Mouse (Mus musculus) embryonic facial prominence, embryonic 11.5 days (tissue): Measurements from ENCODE around the gene Ckmt2. TPM values are rescaled to one million over a fixed set of nuclear protein-coding genes. Genes with fewer than 3 reads are reported as not detected.

Source experiments
- ATAC-seq: fragments of 200-750 bp; cut with Nextera tagmentation; replicated peaks from 2 replicates; pipeline ENCODE4 v1.8.0; 2017; ENCODE audit warnings: low read depth; ENCODE audit not compliant: insufficient number of reproducible peaks, low FRiP score, low TSS enrichment
- DNase-seq: peaks from one replicate; pipeline ENCODE4 v3.0.0-alpha.2; 2015; ENCODE audit warnings: low spot score
- H3K27ac ChIP-seq: fragments of 300-500 bp; sonication (generic); replicated peaks from 2 replicates; pipeline ENCODE4 v1.5.1; 2014; ENCODE audit warnings: mild to moderate bottlenecking, low read depth, low read length, control low read depth
- H3K27me3 ChIP-seq: fragments of 300-500 bp; sonication (generic); 2 replicates; pipeline ENCODE4 v1.6.1; 2014; ENCODE audit warnings: mild to moderate bottlenecking, low read length, moderate library complexity, mixed read lengths; ENCODE audit not compliant: control insufficient read depth, insufficient read depth
- H3K36me3 ChIP-seq: fragments of 300-500 bp; sonication (generic); replicated peaks from 2 replicates; pipeline ENCODE4 v1.6.1; 2014; ENCODE audit warnings: low read depth, mild to moderate bottlenecking, low read length, moderate library complexity, mixed read lengths; ENCODE audit not compliant: control insufficient read depth, insufficient read depth
- H3K4me1 ChIP-seq: fragments of 300-500 bp; sonication (generic); 2 replicates; pipeline ENCODE4 v1.6.1; 2014; ENCODE audit warnings: low read length, mixed read lengths; ENCODE audit not compliant: control insufficient read depth, insufficient read depth
- H3K4me2 ChIP-seq: fragments of 300-500 bp; sonication (generic); 2 replicates; pipeline ENCODE4 v1.6.1; 2014; ENCODE audit warnings: low read depth, mild to moderate bottlenecking, control low read depth, low read length, moderate library complexity
- H3K4me3 ChIP-seq: fragments of 300-500 bp; sonication (generic); 2 replicates; pipeline ENCODE4 v1.5.1; 2014; ENCODE audit warnings: low read depth, low read length, control low read depth
- H3K9ac ChIP-seq: fragments of 300-500 bp; sonication (generic); replicated peaks from 2 replicates; pipeline ENCODE4 v1.6.1; 2014; ENCODE audit warnings: mild to moderate bottlenecking, control low read depth, low read length
- H3K9me3 ChIP-seq: fragments of 300-500 bp; sonication (generic); replicated peaks from 2 replicates; pipeline ENCODE4 v1.6.1; 2016; ENCODE audit warnings: mild to moderate bottlenecking, low read length, inconsistent platforms, mixed read lengths; ENCODE audit not compliant: control insufficient read depth
- WGBS: fragments of 180-500 bp; shearing (Covaris S2); extraction: QIAGEN DNeasy Blood & Tissue Kit; methylation state at CpG from one replicate; pipeline ENCODE4 v1.1.7; 2014; 5-methylcytosine and 5-hydroxymethylcytosine counted together
- polyA plus RNA-seq: library from polyadenylated mRNA; unstranded; fragments of >200 nt; fragmentation: Nextera tagmentation; extraction: Ambion mirVana; gene quantifications from 2 replicates; pipeline ENCODE4 v1.2.1, GENCODE M21; 2014

Gene Ckmt2
- polyA plus RNA-seq, 1 experiment from 2014 or later, result not detected

DNA sequence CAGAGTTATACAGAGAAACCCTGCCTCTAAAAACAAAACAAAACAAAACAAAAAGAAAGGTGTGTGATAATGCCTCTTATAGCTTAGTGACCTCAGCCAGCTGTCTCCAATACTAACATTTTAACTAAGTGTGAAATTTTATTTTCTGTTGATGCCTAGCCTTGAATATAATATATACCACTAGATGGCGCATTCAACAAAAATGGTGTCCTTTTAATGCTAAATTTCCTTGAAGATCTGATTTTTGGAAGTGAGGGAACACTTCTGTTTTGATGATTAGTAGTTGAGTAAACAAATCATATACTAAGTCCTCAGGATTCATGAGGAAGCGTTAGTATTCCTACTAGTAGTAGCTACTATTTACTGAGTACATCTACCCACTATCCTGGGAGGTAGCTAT is 67.2 kb downstream of the Ckmt2 start:
- Histone ChIP-seq H3K4me2 (no peak overlapping the region), H3K4me1 (no peaks in the 10 kb centered on the region), H3K27me3 (no peaks in the 10 kb centered on the region), H3K27ac (no peak overlapping the region), H3K9me3 (no peaks in the 10 kb centered on the region), H3K9ac (no peak overlapping the region), H3K4me3 (no peak overlapping the region), H3K36me3 (no peaks in the 10 kb centered on the region; the same call in 1 of the 2 replicates)
- 49% methylated on average over 2 of the region's 2 CpGs for WGBS
- ATAC-seq (no peak), DNase-seq (peak; percentile 66)

DNA sequence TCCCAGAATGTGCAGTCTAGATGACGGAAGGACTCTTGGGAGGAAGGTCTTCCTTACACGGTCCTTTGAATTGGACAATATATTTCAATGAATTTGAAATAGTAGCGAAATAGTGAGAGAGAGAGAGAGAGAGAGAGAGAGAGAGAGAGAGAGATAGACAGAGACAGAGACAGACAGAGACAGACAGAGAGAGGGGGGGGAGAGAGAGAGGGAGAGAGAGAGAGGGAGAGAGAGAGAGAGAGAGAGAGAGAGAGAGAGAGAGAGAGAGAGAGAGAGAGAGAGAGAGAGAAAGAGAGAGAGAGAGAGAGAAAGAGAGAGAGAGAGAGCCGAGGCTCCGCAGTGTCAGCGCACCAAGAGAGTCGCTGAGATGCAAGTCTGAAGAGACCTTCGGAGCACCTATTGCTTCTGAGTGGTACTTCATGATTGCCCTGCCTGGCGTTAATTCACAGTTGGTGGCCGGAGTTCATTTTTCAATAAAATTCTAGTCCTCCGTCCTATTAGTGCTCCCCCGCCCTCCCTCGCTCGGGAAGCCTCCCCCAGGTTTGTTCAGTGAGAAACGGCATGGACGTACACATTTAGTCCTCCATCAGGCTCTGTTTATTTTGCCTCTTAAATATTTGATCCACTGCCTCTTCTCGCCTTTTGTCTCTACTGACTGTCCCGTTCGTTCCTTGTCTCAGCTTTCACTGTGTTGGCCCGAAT is 68.7 kb downstream of the Ckmt2 start:
- Histone ChIP-seq H3K27ac (no peak overlapping the region), H3K9ac (peak overlapping the region; percentile 98), H3K4me1 (no peaks in the 10 kb centered on the region), H3K36me3 (peaks cover 3% of the 10 kb centered on the region), H3K4me3 (peak overlapping the region; percentile 92), H3K4me2 (peak overlapping the region; percentile 56), H3K27me3 (no peaks in the 10 kb centered on the region), H3K9me3 (no peaks in the 10 kb centered on the region)
- ATAC-seq (no peak), DNase-seq (peak; percentile 30)
- WGBS, result 47% methylated on average over 20 of the region's 20 CpGs

DNA sequence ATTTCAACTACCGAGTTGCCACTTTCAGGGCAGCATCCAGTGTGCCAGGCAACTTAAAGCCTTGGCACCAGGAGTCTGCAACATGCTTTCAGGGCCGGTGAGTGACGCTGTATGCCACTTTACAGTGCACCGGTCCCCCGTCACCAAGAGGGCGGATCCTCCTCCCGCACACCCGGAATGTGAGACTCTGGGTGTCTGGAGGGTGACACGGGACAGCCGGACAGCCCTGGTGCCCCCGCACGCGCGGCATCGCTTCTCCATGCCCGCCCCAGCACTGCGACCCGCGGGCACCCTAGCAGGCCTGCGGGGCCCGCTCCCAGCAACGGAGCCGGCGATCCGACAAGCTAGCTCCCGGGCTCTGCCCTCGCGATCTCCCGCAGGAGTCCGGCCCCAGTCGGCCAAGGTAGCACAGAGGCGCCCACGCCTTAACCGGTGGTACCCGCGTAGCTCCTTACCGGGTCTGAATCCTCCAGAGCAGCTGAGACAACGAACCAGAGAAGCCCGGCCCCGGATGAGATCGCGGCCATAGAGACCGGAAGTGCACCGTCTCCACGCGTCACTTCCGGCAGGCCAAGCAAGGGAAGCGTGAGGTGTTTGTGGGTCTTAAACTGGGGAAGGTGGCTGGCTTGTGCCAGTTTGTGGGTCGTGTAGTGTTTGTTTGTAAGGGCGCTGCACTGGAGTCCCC is 69.4 kb downstream of the Ckmt2 start, which contains the start of gene Zcchc9:
Zcchc9 (minus strand) TSS at position 551 of the 685 bp plus-strand sequence.
- Histone ChIP-seq H3K9ac (peak within 1 kb of the TSS; percentile 98), H3K27me3 (no peaks in the 10 kb centered on the region), H3K27ac (peak within 1 kb of the TSS; percentile 82), H3K36me3 (peaks cover 3% of the 10 kb centered on the region), H3K4me1 (no peaks in the 10 kb centered on the region), H3K9me3 (no peaks in the 10 kb centered on the region), H3K4me3 (peak within 1 kb of the TSS; percentile 92), H3K4me2 (peak within 1 kb of the TSS; percentile 56)
- under 1% methylated on average over 50 of the region's 50 CpGs for WGBS
- ATAC-seq (peak; percentile 98), DNase-seq (peak; percentile 93)

Other genes starting within 250 kb of the Ckmt2 start
- gene Acot12, start 135.4 kb downstream of the Ckmt2 start, polyA plus RNA-seq, result not detected in 2 replicates
- 22.6 and 26.6 TPM in 2 replicates for gene Zcchc9, start 69.2 kb downstream of the Ckmt2 start, polyA plus RNA-seq